Mouse (Mus musculus) forebrain, postnatal 0 days (tissue): ENCODE results near the gene BC016579. TPM values are rescaled to one million over a fixed set of nuclear protein-coding genes. Genes with fewer than 3 reads are reported as not detected.

Experiments used
- ATAC-seq: fragments of 200-750 bp; cut with Nextera tagmentation; 2 replicates; pipeline ENCODE4 v1.8.0; 2017; ENCODE audit warnings: mild to moderate bottlenecking, moderate library complexity
- DNase-seq: peaks from one replicate; pipeline ENCODE4 v3.0.0-alpha.2; 2015
- H3K27ac ChIP-seq: fragments of 300-500 bp; sonication (generic); 2 replicates; pipeline ENCODE4 v1.5.1; 2014; ENCODE audit warnings: low read depth, mild to moderate bottlenecking, antibody characterized with exemption, low read length, moderate library complexity, mixed read lengths
- H3K27me3 ChIP-seq: fragments of 300-500 bp; sonication (generic); 2 replicates; pipeline ENCODE4 v1.6.1; 2014; ENCODE audit warnings: mild to moderate bottlenecking, low read length, mixed read lengths; ENCODE audit not compliant: insufficient read depth
- H3K36me3 ChIP-seq: fragments of 300-500 bp; sonication (generic); 2 replicates; pipeline ENCODE4 v1.6.1; 2014; ENCODE audit warnings: mild to moderate bottlenecking, moderate library complexity; ENCODE audit not compliant: insufficient read depth
- H3K4me1 ChIP-seq: fragments of 300-500 bp; sonication (generic); 2 replicates; pipeline ENCODE4 v1.6.1; 2014; ENCODE audit warnings: antibody characterized with exemption; ENCODE audit not compliant: insufficient read depth
- H3K4me2 ChIP-seq: fragments of 300-500 bp; sonication (generic); 2 replicates; pipeline ENCODE4 v1.6.1; 2014; ENCODE audit warnings: low read depth, mild to moderate bottlenecking, moderate library complexity
- H3K4me3 ChIP-seq: fragments of 300-500 bp; sonication (generic); 2 replicates; pipeline ENCODE4 v1.5.1; 2014; ENCODE audit warnings: low read depth, low read length, mixed read lengths
- H3K9ac ChIP-seq: fragments of 300-500 bp; sonication (generic); 2 replicates; pipeline ENCODE4 v1.6.1; 2014; ENCODE audit warnings: mild to moderate bottlenecking
- H3K9me3 ChIP-seq: fragments of 300-500 bp; sonication (generic); 2 replicates; pipeline ENCODE4 v1.6.1; 2016; ENCODE audit warnings: low read length
- CTCF ChIP-seq: sonication (generic); IDR thresholded peaks from 2 replicates; pipeline ENCODE4 v1.5.1; 2016; ENCODE audit warnings: antibody characterized with exemption, control low read depth, low read depth
- WGBS: fragments of 180-500 bp; shearing (Covaris S2); extraction: QIAGEN DNeasy Blood & Tissue Kit; methylation state at CpG from one replicate; pipeline ENCODE4 v1.1.7; 2014; 5-methylcytosine and 5-hydroxymethylcytosine counted together
- polyA plus RNA-seq: library from polyadenylated mRNA; unstranded; fragments of >200 nt; fragmentation: Nextera tagmentation; extraction: Ambion mirVana; gene quantifications from 2 replicates; pipeline ENCODE4 v1.2.1, GENCODE M21; 2015
- total RNA-seq: library from RNA; depleted of rRNA; stranded (reverse); fragments of >200 nt; gene quantifications from 2 replicates; pipeline ENCODE4 v1.2.3, GENCODE M21; 2014; rRNA removed

BC016579 gene
- total RNA-seq (0.23 TPM in 1 of 2 replicates, not detected in the other), polyA plus RNA-seq (not detected in 2 replicates)

GRCm38 (mm10) chr16:45653934-45654332 is at the start of gene BC016579:
Gene BC016579, minus strand, starts transcription at chr16:45654068.
- no peaks in the 10 kb centered on the region for H3K4me1 ChIP-seq
- no peaks in the 10 kb centered on the region for H3K36me3 ChIP-seq
- no peak within 1 kb of the TSS for H3K27ac ChIP-seq
- no peak for TF ChIP-seq CTCF
- H3K4me2 ChIP-seq, result peak within 1 kb of the TSS; percentile 47
- ATAC-seq, result no peak
- peak within 1 kb of the TSS; percentile 26 for H3K4me3 ChIP-seq
- peak within 1 kb of the TSS; percentile 18; the same call in 1 of the 2 replicates for H3K9ac ChIP-seq
- 3% methylated on average over 20 of the region's 20 CpGs for WGBS
- H3K27me3 ChIP-seq, result peaks cover 8% of the 10 kb centered on the region
- no peaks in the 10 kb centered on the region for H3K9me3 ChIP-seq
- DNase-seq, result no peak

GRCm38 (mm10) chr16:45699301-45699700 is 45.4 kb upstream of the BC016579 start:
- no peak overlapping the region for H3K27ac ChIP-seq
- no peak for ATAC-seq
- H3K4me1 ChIP-seq, result no peaks in the 10 kb centered on the region
- WGBS, result 84% methylated on average over 5 of the region's 5 CpGs
- no peaks in the 10 kb centered on the region for H3K9me3 ChIP-seq
- H3K4me2 ChIP-seq, result no peak overlapping the region
- H3K9ac ChIP-seq, result no peak overlapping the region
- no peaks in the 10 kb centered on the region for H3K27me3 ChIP-seq
- no peak for TF ChIP-seq CTCF
- no peak overlapping the region for H3K4me3 ChIP-seq
- no peak for DNase-seq
- no peaks in the 10 kb centered on the region for H3K36me3 ChIP-seq

GRCm38 (mm10) chr16:45697996-45698395 is 44.1 kb upstream of the BC016579 start:
- H3K27me3 ChIP-seq, result no peaks in the 10 kb centered on the region
- H3K36me3 ChIP-seq, result no peaks in the 10 kb centered on the region
- H3K4me2 ChIP-seq, result no peak overlapping the region
- no peaks in the 10 kb centered on the region for H3K4me1 ChIP-seq
- no peak overlapping the region for H3K9ac ChIP-seq
- H3K4me3 ChIP-seq, result no peak overlapping the region
- 35% methylated on average over 6 of the region's 6 CpGs for WGBS
- no peaks in the 10 kb centered on the region for H3K9me3 ChIP-seq
- ATAC-seq (peak; percentile 84), DNase-seq (no peak)
- H3K27ac ChIP-seq, result no peak overlapping the region
- no peak for TF ChIP-seq CTCF

GRCm38 (mm10) chr16:45695445-45696160 is 41.7 kb upstream of the BC016579 start:
- TF ChIP-seq CTCF, result no peak
- H3K4me3 ChIP-seq, result no peak overlapping the region
- no peaks in the 10 kb centered on the region for H3K9me3 ChIP-seq
- whole genome bisulfite sequencing, result 62% methylated on average over 9 of the region's 9 CpGs
- H3K4me2 ChIP-seq, result no peak overlapping the region
- no peak overlapping the region for H3K27ac ChIP-seq
- ATAC-seq, result peak; percentile 65
- peaks cover under 1% of the 10 kb centered on the region; the same call in 1 of the 2 replicates for H3K4me1 ChIP-seq
- no peaks in the 10 kb centered on the region for H3K36me3 ChIP-seq
- no peak for DNase-seq
- no peak overlapping the region for H3K9ac ChIP-seq
- no peaks in the 10 kb centered on the region for H3K27me3 ChIP-seq

GRCm38 (mm10) chr16:45693558-45693957 is 39.7 kb upstream of the BC016579 start, which contains the start of gene Tmprss7:
Gene Tmprss7, minus strand, starts transcription at chr16:45693658.
- Histone ChIP-seq H3K9me3 (no peaks in the 10 kb centered on the region), H3K27me3 (no peaks in the 10 kb centered on the region), H3K36me3 (no peaks in the 10 kb centered on the region), H3K4me1 (peaks cover 6% of the 10 kb centered on the region; the same call in 1 of the 2 replicates), H3K4me2 (no peak within 1 kb of the TSS), H3K9ac (no peak within 1 kb of the TSS), H3K27ac (no peak within 1 kb of the TSS), H3K4me3 (no peak within 1 kb of the TSS)
- TF ChIP-seq CTCF, result no peak
- DNase-seq (no peak), ATAC-seq (no peak)
- WGBS, result 61% methylated on average over 10 of the region's 10 CpGs

- no peak for ATAC-seq
- 15% methylated on average over 3 of the region's 3 CpGs for WGBS
- TF ChIP-seq CTCF, result no peak
Observed at GRCm38 (mm10) chr16:45692851-45693250, 39.0 kb upstream of the BC016579 start.

GRCm38 (mm10) chr16:45690178-45690577 is 36.3 kb upstream of the BC016579 start:
- no peak overlapping the region for H3K9ac ChIP-seq

More at GRCm38 (mm10) chr16:45692851-45693250, 39.0 kb upstream of the BC016579 start:
- Histone ChIP-seq H3K4me1 (peaks cover 6% of the 10 kb centered on the region; the same call in 1 of the 2 replicates), H3K27ac (no peak overlapping the region), H3K36me3 (no peaks in the 10 kb centered on the region), H3K4me2 (no peak overlapping the region), H3K9ac (no peak overlapping the region), H3K4me3 (no peak overlapping the region), H3K9me3 (no peaks in the 10 kb centered on the region), H3K27me3 (no peaks in the 10 kb centered on the region)
- DNase-seq, result no peak

More at GRCm38 (mm10) chr16:45690178-45690577, 36.3 kb upstream of the BC016579 start:
- TF ChIP-seq CTCF, result no peak
- ATAC-seq (peak; percentile 91), DNase-seq (peak; percentile 82)
- Histone ChIP-seq H3K36me3 (no peaks in the 10 kb centered on the region), H3K27ac (peak overlapping the region; percentile 54), H3K27me3 (no peaks in the 10 kb centered on the region), H3K4me2 (no peak overlapping the region), H3K4me1 (peaks cover 6% of the 10 kb centered on the region; the same call in 1 of the 2 replicates), H3K4me3 (no peak overlapping the region), H3K9me3 (no peaks in the 10 kb centered on the region)
- WGBS, result 5% methylated on average over 4 of the region's 4 CpGs
